Mouse (Mus musculus) heart, embryonic 11.5 days (tissue): Measurements from ENCODE around the gene Gnb1l. TPM values are rescaled to one million over a fixed set of nuclear protein-coding genes. Genes with fewer than 3 reads are reported as not detected.

Experiments used
- ATAC-seq: fragments of 200-750 bp; cut with Nextera tagmentation; replicated peaks from 2 replicates; pipeline ENCODE4 v1.8.0; 2017; ENCODE audit warnings: moderate library complexity; ENCODE audit not compliant: insufficient number of reproducible peaks, low FRiP score, low TSS enrichment
- H3K27ac ChIP-seq: fragments of 300-500 bp; sonication (generic); 2 replicates; pipeline ENCODE4 v1.5.1; 2014; ENCODE audit warnings: mild to moderate bottlenecking, low read depth, low read length
- H3K27me3 ChIP-seq: fragments of 300-500 bp; sonication (generic); 2 replicates; pipeline ENCODE4 v1.6.1; 2014; ENCODE audit warnings: mild to moderate bottlenecking, low read length, mixed read lengths; ENCODE audit not compliant: control insufficient read depth, insufficient read depth
- H3K36me3 ChIP-seq: fragments of 300-500 bp; sonication (generic); 2 replicates; pipeline ENCODE4 v1.6.1; 2014; ENCODE audit warnings: mild to moderate bottlenecking, low read length, moderate library complexity, mixed read lengths; ENCODE audit not compliant: control insufficient read depth, insufficient read depth
- H3K4me1 ChIP-seq: fragments of 300-500 bp; sonication (generic); 2 replicates; pipeline ENCODE4 v1.6.1; 2014; ENCODE audit warnings: low read length; ENCODE audit not compliant: control insufficient read depth, insufficient read depth
- H3K4me2 ChIP-seq: fragments of 300-500 bp; sonication (generic); 2 replicates; pipeline ENCODE4 v1.6.1; 2014; ENCODE audit warnings: mild to moderate bottlenecking, moderate library complexity
- H3K4me3 ChIP-seq: fragments of 300-500 bp; sonication (generic); 2 replicates; pipeline ENCODE4 v1.5.1; 2014; ENCODE audit warnings: low read depth, low read length
- H3K9ac ChIP-seq: fragments of 300-500 bp; sonication (generic); 2 replicates; pipeline ENCODE4 v1.6.1; 2014; ENCODE audit warnings: mild to moderate bottlenecking, low read depth, low read length, moderate library complexity
- H3K9me3 ChIP-seq: fragments of 300-500 bp; sonication (generic); replicated peaks from 2 replicates; pipeline ENCODE4 v1.6.1; 2016; ENCODE audit warnings: low read length; ENCODE audit not compliant: control insufficient read depth
- WGBS: fragments of 180-500 bp; shearing (Covaris S2); extraction: QIAGEN DNeasy Blood & Tissue Kit; methylation state at CpG from one replicate; pipeline ENCODE4 v1.1.7; 2014; ENCODE audit not compliant: insufficient replicate concordance; 5-methylcytosine and 5-hydroxymethylcytosine counted together
- polyA plus RNA-seq: library from polyadenylated mRNA; unstranded; fragments of >200 nt; fragmentation: Nextera tagmentation; extraction: Ambion mirVana; gene quantifications from 2 replicates; pipeline ENCODE4 v1.2.1, GENCODE M21; 2014

The Gnb1l gene
- polyA plus RNA-seq, 1 experiment from 2014 or later, result 6.5 TPM

DNA sequence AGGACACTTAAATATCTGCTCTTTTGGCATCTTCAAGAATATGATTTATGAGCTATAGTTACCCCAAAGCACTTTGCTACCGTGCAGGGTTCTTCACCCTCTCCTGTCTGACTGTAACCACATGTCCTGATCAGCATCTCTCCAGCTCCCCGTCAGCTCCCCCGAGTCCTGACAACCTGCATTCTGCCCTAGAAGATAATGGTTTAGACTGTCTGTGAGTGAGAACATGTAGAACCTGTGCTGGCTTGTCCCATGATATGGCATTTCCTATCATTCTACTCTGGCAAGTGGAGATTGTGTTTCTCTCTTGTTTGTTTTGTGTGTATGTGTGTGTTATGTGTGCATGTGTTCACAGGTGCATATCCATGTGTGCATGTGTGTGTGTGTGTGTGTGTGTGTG lies 99.5 kb downstream of the Gnb1l start:
- WGBS, result 52% methylated on average over 3 of the region's 3 CpGs
- H3K4me2 ChIP-seq, result no peak overlapping the region
- H3K9me3 ChIP-seq, result no peaks in the 10 kb centered on the region
- no peak overlapping the region for H3K4me3 ChIP-seq
- no peaks in the 10 kb centered on the region for H3K36me3 ChIP-seq
- no peak for ATAC-seq
- H3K9ac ChIP-seq, result no peak overlapping the region
- no peak overlapping the region for H3K27ac ChIP-seq
- H3K4me1 ChIP-seq, result peaks cover 10% of the 10 kb centered on the region; the same call in 1 of the 2 replicates
- H3K27me3 ChIP-seq, result peaks cover 27% of the 10 kb centered on the region

- no peaks in the 10 kb centered on the region for H3K36me3 ChIP-seq
- WGBS, result 47% methylated on average over 7 of the region's 7 CpGs
- ATAC-seq, result no peak; the same call in 1 of the 2 replicates
- H3K9ac ChIP-seq, result no peak overlapping the region
- no peak overlapping the region for H3K4me3 ChIP-seq
- peaks cover 5% of the 10 kb centered on the region; the same call in 1 of the 2 replicates for H3K27me3 ChIP-seq
- H3K4me2 ChIP-seq, result no peak overlapping the region
- H3K4me1 ChIP-seq, result peaks cover 24% of the 10 kb centered on the region
- no peak overlapping the region for H3K27ac ChIP-seq
- H3K9me3 ChIP-seq, result no peaks in the 10 kb centered on the region
Observed at GRCm38 (mm10) chr16:18601447-18601846, 102.9 kb downstream of the Gnb1l start.

DNA sequence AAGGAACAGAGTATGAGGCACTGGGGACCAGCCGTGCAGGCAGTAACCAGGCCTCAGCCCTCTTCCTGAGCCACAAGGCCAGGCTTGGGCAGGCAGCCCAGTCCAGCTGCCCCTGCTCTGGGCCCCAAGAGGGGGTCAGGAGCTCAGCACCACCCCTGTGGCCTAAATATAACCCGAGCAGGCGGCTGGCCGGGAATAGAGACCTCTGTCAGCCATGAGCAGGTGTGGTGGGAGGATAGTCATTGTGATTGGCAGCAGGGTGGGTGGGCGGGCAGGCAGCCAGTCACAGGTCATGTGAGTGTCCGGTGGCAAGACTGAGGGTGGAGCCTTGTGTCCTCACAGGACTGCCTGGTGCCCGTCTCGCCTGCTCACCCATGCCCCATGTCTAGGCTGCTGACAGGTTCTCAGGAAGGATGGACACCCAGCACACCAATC lies 105.8 kb downstream of the Gnb1l start:
- 41% methylated on average over 8 of the region's 8 CpGs for WGBS
- H3K4me1 ChIP-seq, result peaks cover 24% of the 10 kb centered on the region
- H3K4me3 ChIP-seq, result no peak overlapping the region
- no peaks in the 10 kb centered on the region for H3K36me3 ChIP-seq
- H3K27ac ChIP-seq, result no peak overlapping the region
- H3K27me3 ChIP-seq, result peaks cover 10% of the 10 kb centered on the region
- peak; percentile 25; the same call in 1 of the 2 replicates for ATAC-seq
- H3K4me2 ChIP-seq, result no peak overlapping the region
- H3K9me3 ChIP-seq, result no peaks in the 10 kb centered on the region
- H3K9ac ChIP-seq, result peak overlapping the region; percentile 50; the same call in 1 of the 2 replicates

DNA sequence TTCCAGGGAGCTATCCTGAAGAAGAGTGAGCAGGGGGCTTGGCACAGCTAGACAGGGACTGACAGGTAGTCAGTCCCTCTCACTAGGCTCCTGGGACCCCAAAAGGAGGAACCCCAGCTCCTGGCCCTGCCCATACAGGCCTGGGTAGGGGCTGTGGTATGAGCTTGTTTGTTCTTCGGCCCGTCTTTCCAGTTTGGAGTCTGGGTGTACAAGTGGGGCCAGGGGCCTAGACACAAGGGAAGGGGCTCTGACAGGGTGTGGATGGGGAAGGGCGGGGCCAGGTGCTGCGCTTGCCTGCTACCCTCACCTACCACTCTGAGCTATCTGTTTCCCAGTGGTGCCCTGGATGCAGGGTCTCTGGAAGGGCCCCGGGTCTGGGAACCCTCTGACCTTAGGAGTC lies 107.2 kb downstream of the Gnb1l start:
- ATAC-seq, result no peak
- H3K4me1 ChIP-seq, result peaks cover 24% of the 10 kb centered on the region
- H3K9me3 ChIP-seq, result no peaks in the 10 kb centered on the region
- no peak overlapping the region for H3K9ac ChIP-seq
- H3K4me2 ChIP-seq, result no peak overlapping the region
- H3K36me3 ChIP-seq, result no peaks in the 10 kb centered on the region
- no peak overlapping the region for H3K27ac ChIP-seq
- H3K27me3 ChIP-seq, result peaks cover 22% of the 10 kb centered on the region
- WGBS, result 79% methylated on average over 5 of the region's 5 CpGs
- no peak overlapping the region for H3K4me3 ChIP-seq

DNA sequence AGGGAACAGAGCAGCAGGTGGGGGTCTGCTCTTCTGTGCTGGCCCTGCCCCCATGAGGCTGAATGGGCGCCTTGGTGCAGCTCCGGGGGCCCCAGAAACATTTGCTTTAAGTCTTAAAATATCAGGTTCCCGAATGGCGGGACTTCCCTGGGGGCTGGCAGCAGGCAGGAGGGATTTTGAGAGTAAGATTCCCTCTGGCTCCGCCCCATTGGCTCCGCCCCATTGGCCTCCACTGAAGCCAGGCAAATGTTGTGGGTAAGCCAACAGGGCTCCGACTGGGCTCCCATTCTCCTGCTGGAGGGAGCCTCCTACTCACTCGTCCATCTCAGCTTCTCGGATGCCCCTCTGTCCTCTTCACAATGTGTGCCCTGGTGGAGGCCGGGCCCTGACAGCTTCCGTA lies 109.7 kb downstream of the Gnb1l start:
- H3K27ac ChIP-seq, result no peak overlapping the region
- H3K9ac ChIP-seq, result no peak overlapping the region
- H3K4me2 ChIP-seq, result peak overlapping the region; percentile 22; the same call in 1 of the 2 replicates
- no peak overlapping the region for H3K4me3 ChIP-seq
- H3K36me3 ChIP-seq, result no peaks in the 10 kb centered on the region
- ATAC-seq, result no peak
- WGBS, result 7% methylated on average over 11 of the region's 11 CpGs
- peaks cover 24% of the 10 kb centered on the region for H3K27me3 ChIP-seq
- H3K4me1 ChIP-seq, result peaks cover 24% of the 10 kb centered on the region
- H3K9me3 ChIP-seq, result no peaks in the 10 kb centered on the region

DNA sequence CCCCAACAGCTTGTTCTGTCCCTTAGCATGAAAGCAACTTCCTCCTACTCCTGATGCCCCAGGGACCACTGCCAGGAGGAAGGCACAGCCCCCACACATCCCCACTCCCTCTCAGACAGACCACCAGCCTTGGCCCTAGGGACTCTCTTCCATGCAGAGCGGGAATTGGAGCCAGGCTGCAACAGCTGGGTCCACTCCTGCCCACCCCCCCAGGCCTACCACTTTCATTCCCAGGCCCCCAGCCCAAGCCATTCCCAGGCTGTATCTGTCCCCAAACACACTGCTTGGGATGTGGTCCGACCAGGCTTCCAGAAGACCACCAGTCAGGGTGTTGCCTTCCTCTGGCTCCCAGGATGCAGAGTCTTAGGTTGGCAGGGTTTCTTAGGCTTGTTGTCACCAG lies 110.6 kb downstream of the Gnb1l start:
- Histone ChIP-seq H3K27me3 (peaks cover 24% of the 10 kb centered on the region), H3K4me1 (peaks cover 18% of the 10 kb centered on the region), H3K27ac (no peak overlapping the region), H3K9me3 (no peaks in the 10 kb centered on the region), H3K4me2 (no peak overlapping the region), H3K36me3 (no peaks in the 10 kb centered on the region), H3K9ac (no peak overlapping the region), H3K4me3 (no peak overlapping the region)
- 50% methylated on average over 2 of the region's 2 CpGs for WGBS
- no peak for ATAC-seq

DNA sequence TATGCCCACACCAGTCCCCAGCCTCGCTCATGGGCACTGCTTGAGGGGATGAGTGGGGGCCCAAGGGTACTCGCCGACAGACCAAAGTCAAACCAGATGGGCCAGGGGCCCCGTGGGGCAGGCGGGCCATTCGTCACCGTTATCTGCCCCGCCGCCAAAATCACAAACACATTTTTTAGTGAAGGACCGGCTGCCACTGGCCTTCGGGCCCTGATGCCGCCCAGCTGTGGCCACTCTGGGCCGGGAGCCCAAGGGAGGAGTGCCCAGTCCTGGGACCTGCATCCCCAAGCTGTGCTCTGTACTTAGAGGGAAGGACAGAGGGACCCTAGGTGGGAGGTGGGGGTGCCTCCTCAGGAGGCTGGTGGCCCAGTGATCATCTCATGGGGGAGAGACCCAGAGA lies 113.2 kb downstream of the Gnb1l start:
- peak; percentile 53; the same call in 1 of the 2 replicates for ATAC-seq
- Histone ChIP-seq H3K27ac (no peak overlapping the region), H3K27me3 (peaks cover 37% of the 10 kb centered on the region), H3K4me3 (no peak overlapping the region), H3K9me3 (no peaks in the 10 kb centered on the region), H3K9ac (no peak overlapping the region), H3K4me2 (no peak overlapping the region), H3K36me3 (no peaks in the 10 kb centered on the region), H3K4me1 (peaks cover 13% of the 10 kb centered on the region)
- WGBS, result 46% methylated on average over 13 of the region's 13 CpGs

DNA sequence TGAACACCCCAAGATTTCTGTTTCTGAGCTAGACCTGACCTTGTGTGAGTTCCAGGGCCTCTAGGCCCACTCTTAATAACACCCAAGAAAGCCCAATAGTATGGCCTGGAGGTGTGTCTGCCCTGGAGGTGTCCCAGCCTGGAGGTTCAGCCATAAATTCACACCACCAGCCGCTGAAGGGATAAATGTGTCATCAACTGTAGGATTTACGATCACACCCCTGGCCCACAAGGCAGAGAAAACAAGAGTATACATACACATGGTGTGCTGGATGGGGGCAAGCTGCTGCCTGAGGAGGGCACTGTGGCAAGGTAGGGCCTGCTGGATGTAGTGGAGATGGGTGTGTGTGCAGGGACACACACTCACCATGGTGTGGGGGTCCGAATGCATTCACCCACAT lies 114.8 kb downstream of the Gnb1l start:
- H3K9ac ChIP-seq, result no peak overlapping the region
- 71% methylated on average over 3 of the region's 3 CpGs for WGBS
- H3K36me3 ChIP-seq, result no peaks in the 10 kb centered on the region
- ATAC-seq, result no peak
- peaks cover 17% of the 10 kb centered on the region for H3K4me1 ChIP-seq
- no peak overlapping the region for H3K27ac ChIP-seq
- H3K27me3 ChIP-seq, result peaks cover 46% of the 10 kb centered on the region
- no peak overlapping the region for H3K4me2 ChIP-seq
- H3K4me3 ChIP-seq, result no peak overlapping the region
- H3K9me3 ChIP-seq, result no peaks in the 10 kb centered on the region
